Mouse (Mus musculus) kidney, adult 2 months (tissue): Measurements from ENCODE around the gene Tesk2.

Experiments
- CTCF ChIP-seq: fragments of 200-500 bp; conservative IDR thresholded peaks from 2 replicates; pipeline ENCODE4 v1.5.1; 2011; ENCODE audit warnings: low read depth, mild to moderate bottlenecking, control low read depth, low read length, moderate library complexity, mixed read lengths; ENCODE audit not compliant: insufficient read depth, insufficient read length
- POLR2A ChIP-seq: fragments of 200-500 bp; IDR thresholded peaks from one replicate; pipeline ENCODE4 v1.6.1; 2011; ENCODE audit warnings: low read depth, low read length, control low read depth

DNA sequence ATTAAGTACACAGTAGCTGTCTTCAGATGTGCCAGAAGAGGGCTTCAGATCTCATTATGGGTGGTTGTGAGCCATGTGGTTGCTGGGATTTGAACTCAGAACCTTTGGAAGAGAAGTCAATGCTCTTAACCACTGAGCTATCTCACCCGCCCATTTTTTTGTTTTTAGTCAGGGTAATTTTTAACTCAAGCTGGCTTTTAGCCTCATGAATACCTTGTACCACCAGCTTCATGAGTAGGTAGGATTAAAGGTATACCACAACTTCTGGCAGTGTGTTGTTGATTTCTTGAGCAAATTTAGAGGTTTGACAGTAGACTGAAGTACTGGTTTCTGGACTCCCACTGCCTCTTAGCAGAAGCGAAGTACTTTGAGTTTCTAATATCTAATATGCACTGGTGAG is 28.6 kb upstream of the Tesk2 start:
- TF ChIP-seq POLR2A (no peak), CTCF (no peak)
